Mouse (Mus musculus) C2C12 (cell line): Measurements from ENCODE around the gene Limch1.

Source experiments
- CEBPB ChIP-seq: IDR thresholded peaks from one replicate; pipeline ENCODE4 v1.6.1; 2011; ENCODE audit warnings: low read depth, mild to moderate bottlenecking, control low read depth, moderate library complexity
- CTCF ChIP-seq: IDR thresholded peaks from one replicate; pipeline ENCODE4 v1.5.1; 2011; ENCODE audit not compliant: control insufficient read depth, insufficient read depth, insufficient read length
- FOSL1 ChIP-seq: IDR thresholded peaks from one replicate; pipeline ENCODE4 v1.8.0; 2011; ENCODE audit warnings: mild to moderate bottlenecking, low read length; ENCODE audit not compliant: poor library complexity, insufficient read depth, severe bottlenecking
- USF1 ChIP-seq: IDR thresholded peaks from one replicate; pipeline ENCODE4 v1.6.1; 2011; ENCODE audit warnings: low read depth, mild to moderate bottlenecking, control low read depth, moderate library complexity

GRCm38 (mm10) chr5:66798591-66799003 lies 53.0 kb downstream of the Limch1 start:
- TF ChIP-seq CTCF: no peak
- TF ChIP-seq FOSL1: no peak
- TF ChIP-seq USF1: no peak
- no peak for TF ChIP-seq CEBPB
